Mouse (Mus musculus): ENCODE measurements around the gene Gabpb2. TPM values are rescaled to one million over a fixed set of nuclear protein-coding genes. Genes with fewer than 3 reads are reported as not detected.

Gene Gabpb2
- total and polyA plus RNA-seq, 3 experiments: 72.2 to 92.8 (median 82.2) TPM

DNA sequence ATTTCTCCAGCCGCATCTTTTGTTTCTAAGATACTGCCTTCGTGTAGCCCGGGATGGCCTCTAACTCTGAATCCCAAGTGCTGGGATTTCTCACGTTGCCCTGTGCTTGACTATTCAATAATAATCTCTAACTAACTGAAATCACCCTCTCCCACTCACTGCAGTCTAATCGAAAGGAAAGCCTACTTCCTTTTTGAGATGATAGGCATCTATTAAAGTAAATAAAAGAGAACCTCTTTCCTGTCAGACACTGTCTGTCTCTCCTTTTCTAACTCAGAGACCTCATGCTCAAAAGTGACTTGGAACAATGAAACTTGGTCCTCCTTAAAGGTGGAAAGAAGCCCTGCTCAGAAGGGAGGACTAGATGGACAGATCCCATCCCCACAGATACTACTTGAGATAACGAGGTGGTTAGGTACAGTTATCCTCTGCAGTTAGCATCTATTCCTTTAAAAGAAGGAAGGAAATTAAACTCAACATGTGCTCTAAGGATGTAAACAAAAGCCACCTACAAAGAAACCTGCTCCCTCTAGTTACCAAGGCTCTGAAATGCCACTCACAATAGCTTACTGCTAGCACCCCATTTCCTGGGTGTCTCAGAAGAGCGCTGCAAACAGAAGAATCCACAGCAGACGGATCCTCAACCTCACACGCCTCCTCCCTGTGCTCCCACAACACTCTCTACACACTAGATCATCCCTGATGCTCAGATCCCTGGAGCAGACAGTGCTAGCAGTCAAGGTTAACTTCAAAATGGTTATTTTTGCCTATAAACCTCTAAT lies 32.7 kb downstream of the Gabpb2 start:
- Histone ChIP-seq H3K79me2 (ENCODE audit: control insufficient read depth, insufficient read depth, low read length, poor library complexity) (no peaks in the 10 kb centered on the region), H3K27me3 (ENCODE audit: control insufficient read depth in 1 of 2, insufficient read depth in 2 of 2, low read length in 2 of 2) (no peaks in the 10 kb centered on the region), H3K4me3 (ENCODE audit: control insufficient read depth in 1 of 2, insufficient read depth in 1 of 2, low read depth in 2 of 2, low read length in 2 of 2) (no peak overlapping the region), H3K9me3 (replicated peaks; ENCODE audit: insufficient read depth, low read length) (no peaks in the 10 kb centered on the region), H3K27ac (ENCODE audit: control insufficient read depth, low read depth, low read length) (no peak overlapping the region), H3K36me3 (ENCODE audit: control insufficient read depth in 1 of 2, insufficient read depth in 2 of 2, low read length in 2 of 2) (peaks cover 16 to 46% of the 10 kb centered on the region in 2 experiments), H3K4me1 (ENCODE audit: control insufficient read depth in 1 of 2, insufficient read depth in 2 of 2, low read length in 2 of 2) (peaks cover 5 to 7% of the 10 kb centered on the region in 2 experiments), H3K9ac (ENCODE audit: control insufficient read depth, low read depth, low read length, poor library complexity, severe bottlenecking) (no peak overlapping the region)
- TF ChIP-seq EP300 (IDR thresholded peaks at IDR 0.05; ENCODE audit: low read depth in 1 of 2, low read length in 2 of 2) (peak; percentile 55 to 60; a peak in 2 of 4 replicates), MEF2A (IDR thresholded peaks at IDR 0.05; ENCODE audit: extremely low read depth, insufficient replicate concordance, low read depth, low read length, poor library complexity, severe bottlenecking) (no peak), MAX (IDR thresholded peaks at IDR 0.05; ENCODE audit: low read length) (0 out of 2 replicates have a peak, but pooled peaks have one; percentile 17), RCOR1 (IDR thresholded peaks at IDR 0.05; ENCODE audit: low read depth, low read length) (peak; percentile 78; the same call in 1 of the 2 replicates), GABPA (IDR thresholded peaks at IDR 0.05; ENCODE audit: low read depth, low read length) (no peak), GATA1 (IDR thresholded peaks at IDR 0.05; ENCODE audit: low read depth, low read length) (peak; percentile 81), POLR2A (IDR thresholded peaks at IDR 0.05; ENCODE audit: control insufficient read depth in 1 of 2, insufficient read depth in 1 of 2, low read depth in 1 of 2, low read length in 2 of 2, poor library complexity in 1 of 2) (no peak), SIN3A (IDR thresholded peaks at IDR 0.05; ENCODE audit: low read length) (peak; percentile 56; the same call in 1 of the 2 replicates)
- peak; percentile 34 for DNase-seq (ENCODE audit: low read depth, low spot score)

DNA sequence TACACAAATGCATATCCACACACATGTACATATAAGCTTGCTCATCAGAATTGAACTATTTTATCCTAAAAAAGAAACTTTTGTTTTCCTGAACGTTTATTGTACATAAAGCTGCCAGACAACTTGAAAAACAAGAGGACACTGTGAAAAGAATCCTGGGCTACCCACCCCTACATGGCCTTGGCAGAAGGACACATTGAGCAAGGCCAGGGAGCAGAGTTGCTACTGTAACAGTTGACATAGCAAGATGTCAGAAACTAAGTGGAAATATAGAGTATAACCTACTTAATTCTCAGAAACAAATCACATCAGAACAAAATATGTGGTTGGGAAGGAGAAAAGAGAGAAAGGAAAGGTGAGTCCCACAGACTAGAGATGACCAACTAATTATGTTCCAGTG lies 35.9 kb downstream of the Gabpb2 start:
- Histone ChIP-seq H3K27ac (ENCODE audit: control insufficient read depth, low read depth, low read length) (no peak overlapping the region), H3K36me3 (ENCODE audit: control insufficient read depth in 1 of 2, insufficient read depth in 2 of 2, low read length in 2 of 2) (peaks cover 16 to 22% of the 10 kb centered on the region in 2 experiments), H3K79me2 (ENCODE audit: control insufficient read depth, insufficient read depth, low read length, poor library complexity) (no peaks in the 10 kb centered on the region), H3K27me3 (ENCODE audit: control insufficient read depth in 1 of 2, insufficient read depth in 2 of 2, low read length in 2 of 2) (no peaks in the 10 kb centered on the region), H3K9me3 (replicated peaks; ENCODE audit: insufficient read depth, low read length) (no peaks in the 10 kb centered on the region), H3K9ac (ENCODE audit: control insufficient read depth, low read depth, low read length, poor library complexity, severe bottlenecking) (no peak overlapping the region), H3K4me1 (ENCODE audit: control insufficient read depth in 1 of 2, insufficient read depth in 2 of 2, low read length in 2 of 2) (peaks cover 5 to 7% of the 10 kb centered on the region in 2 experiments), H3K4me3 (ENCODE audit: control insufficient read depth in 1 of 2, insufficient read depth in 1 of 2, low read depth in 2 of 2, low read length in 2 of 2) (no peak overlapping the region)
- TF ChIP-seq TAL1 (IDR thresholded peaks at IDR 0.05; ENCODE audit: low read length) (no peak), MAFK (IDR thresholded peaks at IDR 0.05; ENCODE audit: borderline replicate concordance, low read depth, low read length) (no peak), GABPA (IDR thresholded peaks at IDR 0.05; ENCODE audit: low read depth, low read length) (no peak), MAZ (IDR thresholded peaks at IDR 0.05; ENCODE audit: low read depth, low read length) (no peak), SIN3A (IDR thresholded peaks at IDR 0.05; ENCODE audit: low read length) (no peak), ZNF384 (IDR thresholded peaks at IDR 0.05; ENCODE audit: low read depth, low read length) (no peak), CHD2 (IDR thresholded peaks at IDR 0.05; ENCODE audit: low read length) (no peak), E2F4 (IDR thresholded peaks at IDR 0.05; ENCODE audit: borderline replicate concordance, low read depth, low read length) (no peak), KAT2A (conservative IDR thresholded peaks at IDR 0.05; ENCODE audit: low read depth, low read length) (no peak), MYB (IDR thresholded peaks at IDR 0.05; ENCODE audit: low read depth, low read length) (no peak), TBP (IDR thresholded peaks at IDR 0.05; ENCODE audit: low read depth, low read length) (no peak), JUND (IDR thresholded peaks at IDR 0.05; ENCODE audit: low read depth, low read length) (no peak), CHD1 (IDR thresholded peaks at IDR 0.05; ENCODE audit: low read depth, low read length) (no peak), MYC (IDR thresholded peaks at IDR 0.05; ENCODE audit: low read depth, low read length) (no peak)
- DNase-seq (ENCODE audit: low read depth, low spot score): no peak
